In genomic region chr7:98593276-98593675, GRCm38 (mm10) we compare ENCODE assay signal across 14 mouse cellular contexts.
"Had no signal": no experiment of that assay in that cellular context is flagged by ENCODE, and none has a peak within 500 bp of the region (broad histone marks: within the 10 kb centered on the region; RNA-seq: fewer than 3 reads in every experiment).

No protein-coding gene starts in this region.

- H3K27me3 ChIP-seq: liver, embryonic 12.5 days; neural tube, embryonic 13.5 days; stomach, embryonic 15.5 days had no signal

- H3K27ac ChIP-seq: limb, embryonic 10.5 days; liver, embryonic 12.5 days; midbrain, embryonic 10.5 days; neural tube, embryonic 13.5 days; stomach, embryonic 15.5 days had no signal

- H3K9me3 ChIP-seq: limb, embryonic 10.5 days; liver, embryonic 12.5 days; midbrain, embryonic 10.5 days; neural tube, embryonic 13.5 days; stomach, embryonic 15.5 days had no signal

- H3K4me2 ChIP-seq: liver, embryonic 12.5 days; lung, embryonic 14.5 days; neural tube, embryonic 13.5 days; stomach, embryonic 15.5 days had no signal

- H3K4me1 ChIP-seq: limb, embryonic 10.5 days; liver, embryonic 12.5 days; midbrain, embryonic 10.5 days; neural tube, embryonic 13.5 days; stomach, embryonic 15.5 days had no signal

- H3K9ac ChIP-seq: liver, embryonic 12.5 days; lung, embryonic 14.5 days; neural tube, embryonic 13.5 days; stomach, embryonic 15.5 days had no signal

- DNase-seq: kidney, postnatal 10 days; kidney, postnatal 4 days; lung, embryonic 14.5 days; lung, postnatal 10 days; lung, postnatal 4 days; midbrain, embryonic 14.5 days; right cerebral cortex, postnatal 14 days; thymus, adult 2 months; thymus, postnatal 36 days had no signal

- ATAC-seq: liver, embryonic 12.5 days had no signal

- H3K4me3 ChIP-seq: limb, embryonic 10.5 days; liver, embryonic 12.5 days; midbrain, embryonic 10.5 days; neural tube, embryonic 13.5 days; stomach, embryonic 15.5 days had no signal
